Mouse (Mus musculus): ENCODE measurements around the gene Wars. TPM values are rescaled to one million over a fixed set of nuclear protein-coding genes. Genes with fewer than 3 reads are reported as not detected.

Gene Wars
- polyA plus RNA-seq, 1 experiment from 2014 or later, result 39.6 TPM

DNA sequence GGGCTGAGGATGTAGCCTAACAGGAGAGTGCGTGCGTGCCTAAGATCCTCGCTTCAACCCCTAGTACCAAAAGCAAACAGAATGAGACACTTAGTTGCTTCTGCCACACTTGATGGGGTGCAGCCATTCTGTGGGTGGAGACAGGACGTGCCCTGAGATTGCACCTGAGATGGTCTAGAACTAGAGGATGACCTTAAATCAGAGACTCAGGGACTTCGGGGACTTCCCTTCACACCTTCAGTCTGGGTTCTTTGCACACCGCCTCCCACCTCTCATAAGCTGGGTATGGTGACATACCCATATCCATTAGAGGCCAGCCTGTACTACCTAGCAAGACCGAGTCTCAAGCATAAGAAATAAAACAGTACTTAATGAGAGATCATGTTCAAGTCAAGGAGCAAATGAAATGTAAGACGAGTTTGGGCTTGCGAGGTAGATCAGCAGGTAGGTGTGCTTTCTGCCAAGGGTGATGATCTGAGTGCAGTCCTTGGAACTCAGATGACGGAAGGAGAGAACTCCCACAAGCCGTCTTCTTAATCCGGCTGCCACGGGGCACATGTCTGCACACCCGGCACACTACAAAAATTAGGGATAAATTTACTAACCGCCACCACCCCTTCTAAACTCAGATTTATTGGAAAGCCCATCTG is 69.6 kb downstream of the Wars start:
- Histone ChIP-seq H3K4me2 (no peak overlapping the region), H3K4me1 (replicated peaks) (no peaks in the 10 kb centered on the region), H3K4me3 (replicated peaks) (no peak overlapping the region), H3K27me3 (no peaks in the 10 kb centered on the region), H3K9ac (no peak overlapping the region), H3K36me3 (peaks cover 42% of the 10 kb centered on the region), H3K9me3 (replicated peaks) (no peaks in the 10 kb centered on the region; the same call in 1 of the 2 replicates), H3K27ac (no peak overlapping the region)
- DNase-seq (no peak), ATAC-seq (ENCODE audit: low read depth) (no peak)
- WGBS (ENCODE audit: insufficient replicate concordance), result 90% methylated on average over 15 of the region's 15 CpGs

- H3K27me3 ChIP-seq, result no peaks in the 10 kb centered on the region
- no peak overlapping the region for H3K9ac ChIP-seq
- WGBS (ENCODE audit: insufficient replicate concordance), result 71% methylated on average over 8 of the region's 8 CpGs
- no peaks in the 10 kb centered on the region for H3K4me1 ChIP-seq (replicated peaks)
- ATAC-seq (ENCODE audit: low read depth) (no peak), DNase-seq (no peak)
- H3K4me2 ChIP-seq, result no peak overlapping the region
- H3K4me3 ChIP-seq (replicated peaks), result no peak overlapping the region
- H3K27ac ChIP-seq, result no peak overlapping the region
- H3K36me3 ChIP-seq, result peaks cover 48% of the 10 kb centered on the region
- no peaks in the 10 kb centered on the region; the same call in 1 of the 2 replicates for H3K9me3 ChIP-seq (replicated peaks)
Measured at GRCm38 (mm10) chr12:108823036-108823435, 70.9 kb downstream of the Wars start.

DNA sequence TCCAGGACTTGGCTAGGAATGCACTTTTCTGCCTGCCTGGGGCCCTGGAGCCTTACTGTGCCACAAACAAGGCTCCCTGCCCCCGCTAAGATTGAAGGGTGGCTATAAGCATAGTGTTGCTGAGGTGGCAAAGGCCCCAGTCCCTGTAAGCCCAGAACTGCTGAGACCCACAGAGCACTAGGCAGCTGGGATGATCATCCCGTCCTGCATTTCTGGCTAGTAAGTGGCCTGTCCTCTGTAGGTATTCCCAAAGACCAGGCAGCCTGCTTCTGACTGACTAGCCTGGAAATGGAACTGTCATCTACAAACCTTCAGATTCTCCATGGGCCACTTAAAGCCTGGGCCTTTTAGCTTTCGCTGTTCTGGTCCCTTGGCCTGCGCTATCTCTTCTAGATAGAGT is 73.5 kb downstream of the Wars start:
- Histone ChIP-seq H3K4me2 (no peak overlapping the region), H3K9me3 (replicated peaks) (no peaks in the 10 kb centered on the region), H3K9ac (no peak overlapping the region), H3K4me1 (replicated peaks) (no peaks in the 10 kb centered on the region), H3K36me3 (peaks cover 42% of the 10 kb centered on the region), H3K4me3 (replicated peaks) (no peak overlapping the region), H3K27ac (no peak overlapping the region), H3K27me3 (no peaks in the 10 kb centered on the region)
- 83% methylated on average over 4 of the region's 4 CpGs for WGBS (ENCODE audit: insufficient replicate concordance)
- DNase-seq (no peak), ATAC-seq (ENCODE audit: low read depth) (no peak)

DNA sequence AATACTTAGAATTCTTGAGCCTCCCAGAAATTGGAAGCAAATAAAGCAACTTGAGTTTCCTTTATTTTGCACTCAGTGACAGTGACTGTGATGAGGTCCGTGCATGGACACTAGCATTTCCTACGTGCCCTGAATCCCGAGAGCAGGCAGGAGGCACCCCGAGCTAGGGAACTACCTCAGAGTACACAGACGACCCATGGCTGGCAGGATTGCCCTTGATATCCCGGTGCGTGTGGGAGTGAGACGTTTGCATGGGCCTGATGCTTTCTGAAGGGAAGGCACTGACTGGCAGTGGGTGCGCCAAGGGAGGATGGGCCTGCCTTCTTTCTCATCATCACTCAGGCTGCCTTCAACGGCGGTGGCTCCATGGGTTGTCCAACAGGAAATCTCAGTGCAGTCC is 77.4 kb downstream of the Wars start:
- no peak overlapping the region for H3K27ac ChIP-seq
- H3K4me2 ChIP-seq, result no peak overlapping the region
- no peak overlapping the region for H3K4me3 ChIP-seq (replicated peaks)
- peaks cover 10% of the 10 kb centered on the region for H3K4me1 ChIP-seq (replicated peaks)
- H3K9me3 ChIP-seq (replicated peaks), result no peaks in the 10 kb centered on the region
- H3K27me3 ChIP-seq, result no peaks in the 10 kb centered on the region
- H3K9ac ChIP-seq, result no peak overlapping the region
- WGBS (ENCODE audit: insufficient replicate concordance), result 86% methylated on average over 11 of the region's 11 CpGs
- no peak for ATAC-seq (ENCODE audit: low read depth)
- H3K36me3 ChIP-seq, result peaks cover 67% of the 10 kb centered on the region
- DNase-seq, result no peak

- WGBS (ENCODE audit: insufficient replicate concordance), result 90% methylated on average over 6 of the region's 6 CpGs
- peaks cover 64% of the 10 kb centered on the region for H3K36me3 ChIP-seq
- no peaks in the 10 kb centered on the region for H3K27me3 ChIP-seq
- ATAC-seq (ENCODE audit: low read depth) (no peak), DNase-seq (no peak)
- H3K9ac ChIP-seq, result no peak overlapping the region
- H3K4me3 ChIP-seq (replicated peaks), result no peak overlapping the region
- no peaks in the 10 kb centered on the region for H3K9me3 ChIP-seq (replicated peaks)
- H3K4me2 ChIP-seq, result no peak overlapping the region
- no peak overlapping the region for H3K27ac ChIP-seq
- peaks cover 29% of the 10 kb centered on the region for H3K4me1 ChIP-seq (replicated peaks)
Measured at GRCm38 (mm10) chr12:108814470-108814869, 79.5 kb downstream of the Wars start.

GRCm38 (mm10) chr12:108812463-108812862 is 81.5 kb downstream of the Wars start:
- Histone ChIP-seq H3K27ac (no peak overlapping the region), H3K4me3 (replicated peaks) (no peak overlapping the region), H3K9me3 (replicated peaks) (no peaks in the 10 kb centered on the region), H3K4me2 (no peak overlapping the region), H3K27me3 (no peaks in the 10 kb centered on the region), H3K4me1 (replicated peaks) (peaks cover 46% of the 10 kb centered on the region), H3K9ac (no peak overlapping the region), H3K36me3 (peaks cover 65% of the 10 kb centered on the region)
- no peak for ATAC-seq (ENCODE audit: low read depth)
- 84% methylated on average over 6 of the region's 6 CpGs for WGBS (ENCODE audit: insufficient replicate concordance)
- DNase-seq, result no peak

DNA sequence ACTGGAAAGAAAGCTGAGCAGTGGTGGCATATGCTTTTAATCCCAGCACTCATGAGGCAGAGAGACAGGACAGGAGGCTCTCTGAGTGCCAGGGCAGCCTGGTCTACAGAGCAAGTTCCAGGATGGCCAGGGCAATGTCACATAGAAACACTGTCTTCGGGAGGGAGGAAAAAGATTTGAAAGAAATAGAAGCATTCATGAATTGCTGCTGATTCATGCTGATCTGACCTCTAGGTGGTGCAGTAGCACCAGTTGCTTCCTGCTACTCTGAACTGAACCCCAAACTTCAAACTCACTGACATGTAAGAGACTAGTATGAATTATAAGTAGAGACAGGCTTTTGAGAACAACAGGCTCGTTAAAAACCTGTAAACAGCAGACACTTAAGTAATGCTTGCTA is 82.8 kb downstream of the Wars start:
- DNase-seq, result no peak
- H3K36me3 ChIP-seq, result peaks cover 63% of the 10 kb centered on the region
- H3K4me1 ChIP-seq (replicated peaks), result peaks cover 53% of the 10 kb centered on the region
- 0 out of 2 replicates have a peak overlapping the region, but pooled peaks have one; percentile 7 for H3K27ac ChIP-seq
- ATAC-seq (ENCODE audit: low read depth), result 0 out of 2 replicates have a peak, but pooled peaks have one; percentile 35
- H3K4me3 ChIP-seq (replicated peaks), result no peak overlapping the region
- no peaks in the 10 kb centered on the region for H3K9me3 ChIP-seq (replicated peaks)
- H3K27me3 ChIP-seq, result no peaks in the 10 kb centered on the region
- no peak overlapping the region for H3K4me2 ChIP-seq
- H3K9ac ChIP-seq, result no peak overlapping the region
- 48% methylated on average over 2 of the region's 2 CpGs for WGBS (ENCODE audit: insufficient replicate concordance)

DNA sequence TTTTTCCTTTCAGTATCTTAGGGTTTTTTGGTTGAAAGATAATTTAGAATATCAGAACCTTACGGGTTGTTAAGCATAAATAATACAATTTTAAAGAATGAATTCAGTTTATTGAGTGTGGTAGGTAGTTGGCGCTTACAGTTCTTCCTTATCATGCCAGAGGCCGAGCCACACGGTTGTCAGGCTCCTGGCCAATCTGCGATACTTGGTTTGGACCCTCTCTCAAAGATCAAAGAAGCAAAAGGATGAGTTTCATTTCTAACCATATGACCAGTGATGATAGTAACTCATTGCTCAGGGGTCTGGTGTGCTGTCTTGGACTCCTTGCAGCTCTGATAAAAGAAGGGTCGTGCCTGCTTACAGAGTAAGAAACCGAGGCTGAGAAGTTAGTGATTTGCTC is 83.7 kb downstream of the Wars start:
- Histone ChIP-seq H3K4me3 (replicated peaks) (no peak overlapping the region), H3K9me3 (replicated peaks) (no peaks in the 10 kb centered on the region), H3K36me3 (peaks cover 60% of the 10 kb centered on the region), H3K9ac (no peak overlapping the region), H3K4me2 (no peak overlapping the region), H3K27me3 (no peaks in the 10 kb centered on the region), H3K27ac (peak overlapping the region; percentile 50; the same call in 1 of the 2 replicates), H3K4me1 (replicated peaks) (peaks cover 53% of the 10 kb centered on the region)
- DNase-seq (no peak), ATAC-seq (ENCODE audit: low read depth) (peak; percentile 44; the same call in 1 of the 2 replicates)
- WGBS (ENCODE audit: insufficient replicate concordance), result 45% methylated on average over 7 of the region's 7 CpGs

MicroRNA genes within 50 kb of the gene (microRNA counts, 519-probe panel; counts per million panel counts)
- 114 counts per million for microRNA mmu-miR-345-3p
- microRNA mmu-miR-345-5p, result 114 counts per million

Small RNAs within 50 kb of the gene (microRNA-seq; reads per million reads assigned to microRNA genes)
- 78.1 reads per million, percentile 48 among the genes with 10 or more reads in this experiment for gene Mir345

Other genes starting within 250 kb of the Wars start
- 0.12 and 0.16 TPM in 2 replicates for gene Degs2, start 191.9 kb downstream of the Wars start, polyA plus RNA-seq (2015; fragmentation: Nextera tagmentation; extraction: Ambion mirVana)
- gene Yy1, start 101.2 kb downstream of the Wars start, polyA plus RNA-seq (2015; fragmentation: Nextera tagmentation; extraction: Ambion mirVana), result 7.7 and 10.6 TPM in 2 replicates
- 0.98 and 1.0 TPM in 2 replicates for gene Slc25a29, start 58.3 kb downstream of the Wars start, polyA plus RNA-seq (2015; fragmentation: Nextera tagmentation; extraction: Ambion mirVana)
- gene Slc25a47, start 58.1 kb downstream of the Wars start, polyA plus RNA-seq (2015; fragmentation: Nextera tagmentation; extraction: Ambion mirVana), result 2.0 and 2.5 TPM in 2 replicates
- gene Wdr25, start 543 bp downstream of the Wars start, polyA plus RNA-seq (2015; fragmentation: Nextera tagmentation; extraction: Ambion mirVana), result 2.7 TPM in 2 replicates
- 0.39 and 0.74 TPM in 2 replicates for gene Begain, start 174.0 kb upstream of the Wars start, polyA plus RNA-seq (2015; fragmentation: Nextera tagmentation; extraction: Ambion mirVana)

Data from liver, embryonic 13.5 days (tissue).